Comparison of ENCODE assay signal across 12 mouse cellular contexts in the genomic region with DNA sequence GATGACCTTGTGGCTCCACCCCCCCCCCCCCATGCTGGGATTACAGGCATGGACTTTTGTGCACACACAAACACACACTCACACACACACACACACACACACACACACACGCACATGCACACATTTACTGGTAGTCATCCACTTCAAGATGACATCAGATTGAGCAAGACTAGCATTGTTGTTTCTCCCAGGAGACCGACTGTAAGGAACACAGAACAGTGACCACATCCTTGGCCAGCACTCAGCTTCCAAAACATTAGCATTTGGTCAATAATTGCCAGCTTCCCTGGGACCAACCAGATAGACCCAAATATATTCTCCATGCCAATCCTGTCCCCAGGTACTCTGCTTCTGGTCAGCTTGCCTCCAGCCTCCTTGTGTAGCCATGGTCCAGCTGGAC.
DNase-seq lines count a peak whose midpoint lies in the region; ATAC-seq and TF ChIP-seq lines count a peak whose summit lies in the region.
"Had no signal": no experiment of that assay in that cellular context is flagged by ENCODE, and none has a peak within 500 bp of the region (broad histone marks: within the 10 kb centered on the region; RNA-seq: fewer than 3 reads in every experiment).

No protein-coding gene starts in this region.

- no peak overlapping the region for H3K4me3 ChIP-seq in kidney, adult 2 months (ENCODE audit: insufficient read depth, low read depth, low read length)
- no peak overlapping the region for H3K4me3 ChIP-seq in kidney, embryonic 14.5 days (ENCODE audit: low read length)
- no peak overlapping the region for H3K4me3 ChIP-seq in C2C12 (ENCODE audit: insufficient read depth, poor library complexity, severe bottlenecking)
- H3K4me3 ChIP-seq: hindbrain, embryonic 13.5 days; liver, embryonic 13.5 days; megakaryocyte, embryonic 14.5 days had no signal

- no peaks in the 10 kb centered on the region for H3K27me3 ChIP-seq in kidney, adult 2 months (replicated peaks; ENCODE audit: control insufficient read depth, insufficient read depth, low read length)
- no peaks in the 10 kb centered on the region for H3K27me3 ChIP-seq in kidney, embryonic 14.5 days (ENCODE audit: control insufficient read depth, insufficient read depth, low read length)
- H3K27me3 ChIP-seq in C2C12 (ENCODE audit: control insufficient read depth, insufficient read depth, insufficient read length): no peaks in the 10 kb centered on the region
- H3K27me3 ChIP-seq: hindbrain, embryonic 13.5 days; liver, embryonic 13.5 days; megakaryocyte, embryonic 14.5 days had no signal

- no peaks in the 10 kb centered on the region for H3K79me3 ChIP-seq in C2C12 (ENCODE audit: low read depth)

- no peak for TF ChIP-seq CTCF in kidney, adult 2 months (conservative IDR thresholded peaks at IDR 0.05; ENCODE audit: insufficient read depth, insufficient read length, low read depth, low read length)
- no peak for TF ChIP-seq CTCF in C2C12 (IDR thresholded peaks at IDR 0.05; ENCODE audit: control insufficient read depth, insufficient read depth, insufficient read length)

- no peaks in the 10 kb centered on the region for H3K9me3 ChIP-seq in kidney, embryonic 14.5 days (ENCODE audit: control insufficient read depth, low read length)
- H3K9me3 ChIP-seq: hindbrain, embryonic 13.5 days; liver, embryonic 13.5 days; megakaryocyte, embryonic 14.5 days had no signal

- H3K9ac ChIP-seq in kidney, embryonic 14.5 days (ENCODE audit: low read depth, low read length): no peak overlapping the region
- H3K9ac ChIP-seq: hindbrain, embryonic 13.5 days; liver, embryonic 13.5 days had no signal

- no peak overlapping the region for H3K4me2 ChIP-seq in kidney, embryonic 14.5 days (replicated peaks; ENCODE audit: low read depth, low read length)
- H3K4me2 ChIP-seq: hindbrain, embryonic 13.5 days; liver, embryonic 13.5 days had no signal

- DNase-seq in kidney, adult 2 months: peak; percentile 84
- peak; percentile 27 for DNase-seq in fibroblast of lung, adult 2 months (ENCODE audit: low read depth)
- peak; percentile 47 to 70 for DNase-seq in kidney, postnatal 25 days
- no peak for DNase-seq in layer of hippocampus, adult 18-20 months (ENCODE audit: low spot score in 2 of 2)
- no peak for DNase-seq in layer of hippocampus, adult 9-10 months (ENCODE audit: low spot score)
- DNase-seq: layer of hippocampus, adult 9-11 months; liver, embryonic 13.5 days; thymus, postnatal 36 days had no signal

- no peaks in the 10 kb centered on the region for H3K79me2 ChIP-seq in C2C12 (ENCODE audit: control insufficient read depth, insufficient read depth)

- TF ChIP-seq POLR2A in kidney, adult 2 months (IDR thresholded peaks at IDR 0.05; ENCODE audit: low read depth, low read length): no peak

- no peak overlapping the region for H3ac ChIP-seq in C2C12 (ENCODE audit: control insufficient read depth, insufficient read length, low read depth)

- H3K36me3 ChIP-seq in kidney, adult 2 months (ENCODE audit: control insufficient read depth, insufficient read depth, low read length): no peaks in the 10 kb centered on the region
- no peaks in the 10 kb centered on the region for H3K36me3 ChIP-seq in kidney, embryonic 14.5 days (ENCODE audit: control insufficient read depth, insufficient read depth, low read length)
- no peaks in the 10 kb centered on the region for H3K36me3 ChIP-seq in C2C12 (ENCODE audit: control insufficient read depth, insufficient read depth)
- H3K36me3 ChIP-seq: hindbrain, embryonic 13.5 days; liver, embryonic 13.5 days had no signal

- H3K27ac ChIP-seq in kidney, adult 2 months (ENCODE audit: insufficient read depth, low read depth, low read length): no peak overlapping the region; the same call in 1 of the 2 replicates
- no peak overlapping the region for H3K27ac ChIP-seq in kidney, embryonic 14.5 days (ENCODE audit: low read depth, low read length)
- H3K27ac ChIP-seq: hindbrain, embryonic 13.5 days; liver, embryonic 13.5 days had no signal

- peaks cover 5% of the 10 kb centered on the region for H3K4me1 ChIP-seq in kidney, adult 2 months (ENCODE audit: control insufficient read depth, insufficient read depth, low read length)
- no peaks in the 10 kb centered on the region for H3K4me1 ChIP-seq in kidney, embryonic 14.5 days (ENCODE audit: control insufficient read depth, insufficient read depth, low read length)
- H3K4me1 ChIP-seq: hindbrain, embryonic 13.5 days had no signal

- WGBS in kidney, adult 2 months: 45% methylated on average over 2 of the region's 2 CpGs
- 89% methylated on average over 2 of the region's 2 CpGs for WGBS in kidney, embryonic 14.5 days

- ATAC-seq in kidney, embryonic 14.5 days (ENCODE audit: low FRiP score, low TSS enrichment): no peak

TF ChIP-seq in C2C12, 6 proteins besides CTCF, POLR2A, EP300 and RAD21:
- TF ChIP-seq MYOD1 (IDR thresholded peaks at IDR 0.05; ENCODE audit: control insufficient read depth, insufficient read length, low read depth) (no peak), MAX (IDR thresholded peaks at IDR 0.05) (no peak), CEBPB (IDR thresholded peaks at IDR 0.05; ENCODE audit: low read depth) (peak; percentile 96), FOSL1 (IDR thresholded peaks at IDR 0.05; ENCODE audit: insufficient read depth, low read length, poor library complexity, severe bottlenecking) (no peak)

Comparison
In these comparisons a context has a peak if more than half of its experiments do, and no peak if none do; other contexts are left out.
1. DNase-seq: peak in kidney, adult 2 months (single experiment), fibroblast of lung, adult 2 months (single experiment) and kidney, postnatal 25 days (2 of 2); none in layer of hippocampus, adult 18-20 months (0 of 2) and layer of hippocampus, adult 9-10 months (single experiment).